Mouse (Mus musculus) forebrain, embryonic 15.5 days (tissue): ENCODE measurements around the gene Slc27a2. TPM values are rescaled to one million over a fixed set of nuclear protein-coding genes. Genes with fewer than 3 reads are reported as not detected.
A peak's percentile ranks its signal among the peaks of the same experiment; 100 is the strongest.

Experiments used
- ATAC-seq: fragments of 200-750 bp; cut with Nextera tagmentation; replicated peaks from 2 replicates; pipeline ENCODE4 v1.8.0; 2017; ENCODE audit warnings: mild to moderate bottlenecking, moderate TSS enrichment, moderate library complexity
- H3K27ac ChIP-seq: fragments of 300-500 bp; sonication (generic); replicated peaks from 2 replicates; pipeline ENCODE4 v1.5.1; 2015; ENCODE audit warnings: mild to moderate bottlenecking, inconsistent platforms
- H3K27me3 ChIP-seq: fragments of 300-500 bp; sonication (generic); 2 replicates; pipeline ENCODE4 v1.6.1; 2015; ENCODE audit warnings: inconsistent platforms
- H3K36me3 ChIP-seq: fragments of 300-500 bp; sonication (generic); 2 replicates; pipeline ENCODE4 v1.6.1; 2015; ENCODE audit warnings: mild to moderate bottlenecking, inconsistent platforms
- H3K4me1 ChIP-seq: fragments of 300-500 bp; sonication (generic); 2 replicates; pipeline ENCODE4 v1.6.1; 2015; ENCODE audit warnings: inconsistent platforms
- H3K4me2 ChIP-seq: fragments of 300-500 bp; sonication (generic); replicated peaks from 2 replicates; pipeline ENCODE4 v1.6.1; 2015; ENCODE audit warnings: mild to moderate bottlenecking, inconsistent platforms
- H3K4me3 ChIP-seq: fragments of 300-500 bp; sonication (generic); 2 replicates; pipeline ENCODE4 v1.5.1; 2015; ENCODE audit warnings: mild to moderate bottlenecking, inconsistent platforms
- H3K9ac ChIP-seq: fragments of 300-500 bp; sonication (generic); replicated peaks from 2 replicates; pipeline ENCODE4 v1.6.1; 2015; ENCODE audit warnings: mild to moderate bottlenecking, inconsistent platforms
- H3K9me3 ChIP-seq: fragments of 300-500 bp; sonication (generic); 2 replicates; pipeline ENCODE4 v1.6.1; 2016; ENCODE audit warnings: inconsistent platforms
- WGBS: fragments of 180-500 bp; shearing (Covaris S2); methylation state at CpG from one replicate; pipeline ENCODE4 v1.1.7; 2015; ENCODE audit warnings: mixed read lengths; 5-methylcytosine and 5-hydroxymethylcytosine counted together
- polyA plus RNA-seq: library from polyadenylated mRNA; unstranded; fragments of >200 nt; fragmentation: Nextera tagmentation; extraction: Ambion mirVana; gene quantifications from 2 replicates; pipeline ENCODE4 v1.2.1, GENCODE M21; 2015

Gene Slc27a2
- polyA plus RNA-seq, 1 experiment from 2014 or later: 4.3 TPM

- Histone ChIP-seq H3K27ac (no peak overlapping the region), H3K4me2 (no peak overlapping the region), H3K4me1 (peaks cover 8% of the 10 kb centered on the region), H3K9ac (no peak overlapping the region), H3K27me3 (no peaks in the 10 kb centered on the region), H3K36me3 (no peaks in the 10 kb centered on the region), H3K9me3 (no peaks in the 10 kb centered on the region), H3K4me3 (no peak overlapping the region)
- WGBS: 47% methylated on average over 17 of the region's 17 CpGs
- peak; percentile 85 for ATAC-seq
These were observed 11.4 kb downstream of the Slc27a2 start for GRCm38 (mm10) chr2:126563411-126564105.

DNA sequence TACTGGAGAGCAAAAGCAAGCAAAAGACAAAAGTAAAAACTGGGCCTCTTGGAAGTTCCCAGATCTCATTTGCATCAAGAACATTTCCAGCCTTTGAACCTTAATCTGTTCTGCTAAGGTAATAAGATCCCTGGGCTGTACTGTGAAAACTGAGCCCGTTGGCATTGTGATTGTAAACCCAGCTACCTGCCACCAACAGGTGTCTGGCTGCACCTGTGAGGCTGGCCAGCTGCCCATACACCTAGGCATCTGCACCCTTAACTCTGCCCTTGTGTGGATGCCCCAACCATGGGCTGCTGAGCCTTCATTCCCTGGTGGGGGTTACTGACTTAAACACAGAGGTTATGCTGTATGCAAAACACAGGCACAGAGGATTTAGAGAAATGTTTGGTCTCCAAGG is 20.0 kb downstream of the Slc27a2 start:
- no peaks in the 10 kb centered on the region for H3K4me1 ChIP-seq

DNA sequence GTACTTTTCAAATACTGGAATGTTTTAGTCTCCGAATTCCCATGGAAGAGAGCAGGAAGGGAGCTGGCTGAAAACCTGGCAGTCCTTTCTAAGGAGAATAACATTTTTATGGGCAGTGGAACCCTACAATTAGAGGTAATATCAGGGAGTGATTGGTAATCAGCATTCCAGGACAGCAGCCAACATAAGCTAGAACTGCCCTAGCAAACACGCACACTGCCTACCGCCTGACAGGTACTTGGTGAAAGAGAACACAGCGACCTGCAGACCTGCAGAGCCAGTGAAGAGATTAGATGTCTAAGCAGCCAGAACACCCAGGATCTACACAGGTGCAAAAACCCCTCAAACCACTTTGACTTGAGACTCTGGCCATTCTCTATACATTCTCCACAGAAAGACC is 20.5 kb downstream of the Slc27a2 start:
- Histone ChIP-seq H3K27me3 (no peaks in the 10 kb centered on the region), H3K27ac (no peak overlapping the region), H3K4me3 (no peak overlapping the region), H3K4me2 (no peak overlapping the region), H3K9ac (no peak overlapping the region), H3K9me3 (no peaks in the 10 kb centered on the region), H3K36me3 (no peaks in the 10 kb centered on the region), H3K4me1 (no peaks in the 10 kb centered on the region)
- 89% methylated on average over 4 of the region's 4 CpGs for WGBS
- ATAC-seq: no peak

More for the DNA sequence above, 20.0 kb downstream of the Slc27a2 start:
- H3K9ac ChIP-seq: no peak overlapping the region
- H3K36me3 ChIP-seq: no peaks in the 10 kb centered on the region
- no peak overlapping the region for H3K27ac ChIP-seq
- H3K4me2 ChIP-seq: no peak overlapping the region
- H3K4me3 ChIP-seq: no peak overlapping the region
- no peaks in the 10 kb centered on the region for H3K9me3 ChIP-seq
- 88% methylated on average over 1 of the region's 1 CpGs for WGBS
- no peak for ATAC-seq
- no peaks in the 10 kb centered on the region for H3K27me3 ChIP-seq

- no peak for ATAC-seq
- no peaks in the 10 kb centered on the region for H3K36me3 ChIP-seq
- no peak overlapping the region for H3K4me2 ChIP-seq
These were observed 23.4 kb downstream of the Slc27a2 start for GRCm38 (mm10) chr2:126575391-126576176.

DNA sequence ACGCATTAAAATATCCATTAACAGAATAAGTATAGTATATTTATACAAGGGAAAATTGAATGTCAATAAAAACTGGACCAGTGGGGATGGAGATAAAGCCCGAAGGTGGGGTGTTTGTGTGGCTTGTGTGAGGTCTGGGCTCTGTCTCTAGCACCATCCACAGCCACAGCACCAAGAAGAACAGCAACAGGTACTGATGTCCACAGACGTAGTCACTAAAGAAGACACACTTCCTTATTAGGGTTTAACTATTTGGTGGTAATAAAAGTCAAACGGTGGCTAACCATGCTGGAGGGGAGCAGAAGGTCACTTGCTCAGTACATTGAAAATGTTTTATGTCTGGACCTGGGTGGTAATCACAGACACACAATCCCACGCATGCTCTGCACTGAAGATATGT is 25.2 kb downstream of the Slc27a2 start:
- Histone ChIP-seq H3K9ac (no peak overlapping the region), H3K9me3 (no peaks in the 10 kb centered on the region), H3K4me2 (no peak overlapping the region), H3K27me3 (no peaks in the 10 kb centered on the region), H3K4me3 (no peak overlapping the region), H3K4me1 (no peaks in the 10 kb centered on the region), H3K36me3 (no peaks in the 10 kb centered on the region), H3K27ac (no peak overlapping the region)
- WGBS: 94% methylated on average over 5 of the region's 5 CpGs
- no peak for ATAC-seq

More at GRCm38 (mm10) chr2:126575391-126576176, 23.4 kb downstream of the Slc27a2 start:
- Histone ChIP-seq H3K4me3 (no peak overlapping the region), H3K27me3 (no peaks in the 10 kb centered on the region), H3K4me1 (no peaks in the 10 kb centered on the region), H3K27ac (no peak overlapping the region), H3K9ac (no peak overlapping the region), H3K9me3 (no peaks in the 10 kb centered on the region)
- WGBS: 85% methylated on average over 11 of the region's 11 CpGs

DNA sequence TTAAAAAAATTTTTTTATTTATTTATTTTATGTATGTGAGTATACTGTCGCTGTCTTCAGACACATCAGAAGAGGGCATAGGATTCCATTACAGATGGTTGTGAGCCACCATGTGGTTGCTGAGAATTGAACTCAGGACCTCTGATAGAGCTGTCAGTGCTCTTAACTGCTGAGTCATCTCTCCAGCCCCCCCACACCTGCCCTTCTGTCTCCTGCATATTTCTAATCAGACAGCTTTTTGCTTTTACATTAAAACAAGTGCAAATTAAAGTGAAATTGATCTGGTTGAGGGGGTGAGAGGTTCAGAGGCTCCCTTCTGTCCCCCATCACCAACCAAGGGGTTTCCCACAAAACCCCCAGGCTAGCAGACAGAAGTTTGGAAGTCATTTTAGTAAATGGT is 27.1 kb downstream of the Slc27a2 start:
- Histone ChIP-seq H3K27me3 (no peaks in the 10 kb centered on the region), H3K4me2 (no peak overlapping the region), H3K36me3 (no peaks in the 10 kb centered on the region), H3K4me1 (no peaks in the 10 kb centered on the region), H3K9me3 (no peaks in the 10 kb centered on the region), H3K27ac (no peak overlapping the region), H3K4me3 (no peak overlapping the region), H3K9ac (no peak overlapping the region)
- ATAC-seq: no peak
- 98% methylated on average over 1 of the region's 1 CpGs for WGBS

DNA sequence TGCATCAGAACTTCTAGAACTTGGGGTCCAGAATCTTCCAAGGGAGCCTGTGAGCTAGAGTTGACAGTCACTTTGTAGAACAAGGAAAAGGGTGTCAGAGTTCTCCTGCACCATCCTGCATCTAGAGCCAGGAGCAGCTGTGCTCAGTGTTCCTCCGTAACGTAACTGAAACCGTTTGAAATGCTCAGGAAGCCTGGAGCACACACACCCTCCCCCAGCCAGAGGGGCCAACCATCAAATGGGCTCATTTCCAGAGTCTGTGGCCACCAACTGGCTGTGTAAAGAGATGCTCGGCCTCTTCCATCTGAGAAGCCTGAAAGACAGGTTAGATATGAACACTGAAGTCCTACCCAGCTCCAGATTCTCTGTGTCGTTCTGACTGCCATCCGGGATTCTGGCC is 31.8 kb downstream of the Slc27a2 start:
- no peaks in the 10 kb centered on the region for H3K4me1 ChIP-seq
- H3K27me3 ChIP-seq: no peaks in the 10 kb centered on the region
- H3K4me3 ChIP-seq: no peak overlapping the region
- H3K9ac ChIP-seq: no peak overlapping the region
- no peaks in the 10 kb centered on the region for H3K9me3 ChIP-seq
- no peak overlapping the region for H3K27ac ChIP-seq
- H3K4me2 ChIP-seq: no peak overlapping the region
- 84% methylated on average over 6 of the region's 6 CpGs for WGBS
- ATAC-seq: no peak
- no peaks in the 10 kb centered on the region for H3K36me3 ChIP-seq

- Histone ChIP-seq H3K27me3 (no peaks in the 10 kb centered on the region), H3K36me3 (no peaks in the 10 kb centered on the region), H3K4me3 (no peak overlapping the region), H3K9me3 (no peaks in the 10 kb centered on the region), H3K27ac (no peak overlapping the region), H3K9ac (no peak overlapping the region), H3K4me2 (no peak overlapping the region), H3K4me1 (no peaks in the 10 kb centered on the region)
- no peak for ATAC-seq
- WGBS: 83% methylated on average over 8 of the region's 8 CpGs
These were observed 32.6 kb downstream of the Slc27a2 start for GRCm38 (mm10) chr2:126584621-126585369.

GRCm38 (mm10) chr2:126587468-126587867 is 35.3 kb downstream of the Slc27a2 start:
- no peak overlapping the region for H3K4me3 ChIP-seq
- WGBS: 98% methylated on average over 3 of the region's 3 CpGs
- H3K27me3 ChIP-seq: no peaks in the 10 kb centered on the region
- H3K9ac ChIP-seq: no peak overlapping the region
- H3K36me3 ChIP-seq: no peaks in the 10 kb centered on the region
- no peaks in the 10 kb centered on the region for H3K4me1 ChIP-seq
- H3K4me2 ChIP-seq: no peak overlapping the region
- no peak overlapping the region for H3K27ac ChIP-seq
- ATAC-seq: no peak
- no peaks in the 10 kb centered on the region for H3K9me3 ChIP-seq

- no peak for ATAC-seq
- no peak overlapping the region for H3K27ac ChIP-seq
- 91% methylated on average over 4 of the region's 4 CpGs for WGBS
These were observed 39.1 kb downstream of the Slc27a2 start for GRCm38 (mm10) chr2:126591304-126591703.

DNA sequence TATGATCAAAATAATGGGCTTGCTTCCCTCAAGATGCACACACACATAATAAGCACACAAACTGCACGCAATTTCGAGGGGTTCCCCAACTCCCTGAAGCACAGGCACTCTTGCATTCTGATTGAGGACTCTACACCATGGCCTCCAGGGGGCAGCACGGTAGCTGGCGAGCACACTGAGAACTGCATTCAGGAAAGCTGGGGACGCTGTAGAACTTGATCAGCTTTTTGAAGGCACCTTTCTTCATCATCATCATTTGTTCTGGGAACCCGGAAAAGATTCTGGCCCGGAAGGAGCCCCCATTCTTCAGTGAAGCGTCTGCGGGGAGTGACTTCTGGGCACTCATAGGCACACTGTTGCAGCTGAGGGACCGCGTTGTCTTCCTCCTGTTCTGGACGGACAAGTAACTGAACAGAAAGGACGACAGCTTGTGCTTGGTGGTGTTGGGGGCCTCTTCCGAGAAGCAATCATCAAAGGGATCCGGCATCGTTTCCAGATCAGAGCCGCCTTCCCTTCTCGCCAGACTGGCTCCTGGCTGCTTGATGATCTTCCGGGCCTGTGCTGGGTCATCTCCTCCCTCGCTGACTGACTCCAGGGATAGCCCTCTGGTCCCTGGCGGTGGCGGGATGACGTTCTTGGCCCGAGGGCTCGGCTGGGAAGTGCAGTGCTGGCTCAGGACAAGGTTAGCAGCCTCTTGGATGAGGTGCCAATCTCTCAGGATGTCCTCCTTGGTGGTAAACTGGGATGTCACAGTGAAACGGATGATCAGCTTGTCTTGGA is 41.8 kb downstream of the Slc27a2 start:
- H3K27ac ChIP-seq: no peak overlapping the region
- H3K36me3 ChIP-seq: no peaks in the 10 kb centered on the region
- no peaks in the 10 kb centered on the region for H3K9me3 ChIP-seq
- H3K4me2 ChIP-seq: peak overlapping the region; percentile 46
- H3K4me1 ChIP-seq: peaks cover 5% of the 10 kb centered on the region; the same call in 1 of the 2 replicates
- H3K4me3 ChIP-seq: peak overlapping the region; percentile 25
- WGBS: 33% methylated on average over 26 of the region's 26 CpGs
- peak; percentile 64; the same call in 1 of the 2 replicates for ATAC-seq
- H3K9ac ChIP-seq: peak overlapping the region; percentile 22; the same call in 1 of the 2 replicates
- H3K27me3 ChIP-seq: no peaks in the 10 kb centered on the region

More at GRCm38 (mm10) chr2:126591304-126591703, 39.1 kb downstream of the Slc27a2 start:
- Histone ChIP-seq H3K36me3 (no peaks in the 10 kb centered on the region), H3K27me3 (no peaks in the 10 kb centered on the region), H3K9ac (no peak overlapping the region), H3K9me3 (no peaks in the 10 kb centered on the region), H3K4me3 (no peak overlapping the region), H3K4me2 (no peak overlapping the region), H3K4me1 (peaks cover 5% of the 10 kb centered on the region; the same call in 1 of the 2 replicates)
